Mouse (Mus musculus) right cerebral cortex, adult 2 months (tissue): Measurements from ENCODE around the gene Fbln1.

ENCODE experiments used
- DNase-seq, 2 experiments: peaks; one replicate each; pipeline ENCODE4 v3.0.0; 2021 to 2022; ENCODE audit warnings: low spot score in 2 of 2

Gene Fbln1

GRCm38 (mm10) chr15:85205792-85206702 is at the start of gene Fbln1:
Gene Fbln1, plus strand, starts transcription at chr15:85205949.
- DNase-seq, result peak; percentile 63 to 65

GRCm38 (mm10) chr15:85156198-85156597 is 49.6 kb upstream of the Fbln1 start:
- no peak for DNase-seq

GRCm38 (mm10) chr15:85161416-85161815 is 44.3 kb upstream of the Fbln1 start:
- no peak for DNase-seq

GRCm38 (mm10) chr15:85162693-85163663 is 42.8 kb upstream of the Fbln1 start:
- no peak for DNase-seq

GRCm38 (mm10) chr15:85166433-85166933 is 39.3 kb upstream of the Fbln1 start:
- DNase-seq, result no peak

- no peak for DNase-seq
These were observed 38.6 kb upstream of the Fbln1 start for GRCm38 (mm10) chr15:85167086-85167679.

- DNase-seq, result no peak
These were observed 33.7 kb upstream of the Fbln1 start for GRCm38 (mm10) chr15:85172054-85172453.

GRCm38 (mm10) chr15:85173425-85173824 is 32.3 kb upstream of the Fbln1 start:
- no peak for DNase-seq

- no peak for DNase-seq
These were observed 31.7 kb upstream of the Fbln1 start for GRCm38 (mm10) chr15:85174060-85174459.

- no peak for DNase-seq
These were observed 28.2 kb upstream of the Fbln1 start for GRCm38 (mm10) chr15:85177576-85177975.

- no peak for DNase-seq
These were observed 27.6 kb upstream of the Fbln1 start for GRCm38 (mm10) chr15:85178172-85178571.

GRCm38 (mm10) chr15:85179528-85180180 is 26.1 kb upstream of the Fbln1 start:
- DNase-seq, result no peak

GRCm38 (mm10) chr15:85180368-85180767 is 25.4 kb upstream of the Fbln1 start:
- no peak for DNase-seq

- no peak for DNase-seq
These were observed 23.7 kb upstream of the Fbln1 start for GRCm38 (mm10) chr15:85182063-85182462.

- no peak for DNase-seq
These were observed 18.8 kb upstream of the Fbln1 start for GRCm38 (mm10) chr15:85186916-85187315.

GRCm38 (mm10) chr15:85188167-85188778 is 17.5 kb upstream of the Fbln1 start:
- DNase-seq, result no peak

GRCm38 (mm10) chr15:85200446-85201289 is 5.1 kb upstream of the Fbln1 start:
- DNase-seq, result no peak

GRCm38 (mm10) chr15:85202199-85202598 is 3.5 kb upstream of the Fbln1 start:
- DNase-seq, result no peak

GRCm38 (mm10) chr15:85202787-85203186 is 3.0 kb upstream of the Fbln1 start:
- DNase-seq, result no peak

- no peak for DNase-seq
These were observed 1.4 kb upstream of the Fbln1 start for GRCm38 (mm10) chr15:85204383-85204782.
